Mouse (Mus musculus) liver, postnatal 0 days (tissue): ENCODE data around the gene Egfem1.

Source experiments
- CTCF ChIP-seq: sonication (generic); IDR thresholded peaks from 2 replicates; pipeline ENCODE4 v1.5.1; 2016; ENCODE audit warnings: antibody characterized with exemption, low read depth
- EP300 ChIP-seq: IDR thresholded peaks from 2 replicates; pipeline ENCODE4 v1.6.1; 2016; ENCODE audit warnings: antibody characterized with exemption, low read depth, mild to moderate bottlenecking

GRCm38 (mm10) chr3:29236517-29236916 lies 154.7 kb downstream of the Egfem1 start:
- TF ChIP-seq CTCF (no peak), EP300 (no peak)
